Mouse (Mus musculus) heart, embryonic 13.5 days (tissue): ENCODE measurements around the gene Abcc3. TPM values are rescaled to one million over a fixed set of nuclear protein-coding genes. Genes with fewer than 3 reads are reported as not detected.
A peak's percentile ranks its signal among the peaks of the same experiment; 100 is the strongest.

Experiments used
- ATAC-seq: fragments of 200-750 bp; cut with Nextera tagmentation; 2 replicates; pipeline ENCODE4 v1.8.0; 2017; ENCODE audit warnings: moderate TSS enrichment; ENCODE audit not compliant: insufficient number of reproducible peaks, low FRiP score, low TSS enrichment; ENCODE audit errors: extremely low read depth
- H3K27ac ChIP-seq: fragments of 300-500 bp; sonication (generic); replicated peaks from 2 replicates; pipeline ENCODE4 v1.5.1; 2015; ENCODE audit warnings: moderate library complexity, mild to moderate bottlenecking, inconsistent platforms
- H3K27me3 ChIP-seq: fragments of 300-500 bp; sonication (generic); replicated peaks from 2 replicates; pipeline ENCODE4 v1.6.1; 2015; ENCODE audit warnings: mild to moderate bottlenecking, inconsistent platforms
- H3K36me3 ChIP-seq: fragments of 300-500 bp; sonication (generic); 2 replicates; pipeline ENCODE4 v1.6.1; 2015; ENCODE audit warnings: mild to moderate bottlenecking, inconsistent platforms
- H3K4me1 ChIP-seq: fragments of 300-500 bp; sonication (generic); 2 replicates; pipeline ENCODE4 v1.6.1; 2015; ENCODE audit warnings: inconsistent platforms
- H3K4me2 ChIP-seq: fragments of 300-500 bp; sonication (generic); 2 replicates; pipeline ENCODE4 v1.6.1; 2015; ENCODE audit warnings: inconsistent platforms, mild to moderate bottlenecking, moderate library complexity
- H3K4me3 ChIP-seq: fragments of 300-500 bp; sonication (generic); 2 replicates; pipeline ENCODE4 v1.5.1; 2015; ENCODE audit warnings: moderate library complexity, mild to moderate bottlenecking, inconsistent platforms
- H3K9ac ChIP-seq: fragments of 300-500 bp; sonication (generic); 2 replicates; pipeline ENCODE4 v1.6.1; 2015; ENCODE audit warnings: inconsistent platforms, mild to moderate bottlenecking, moderate library complexity
- H3K9me3 ChIP-seq: fragments of 300-500 bp; sonication (generic); 2 replicates; pipeline ENCODE4 v1.6.1; 2016; ENCODE audit warnings: inconsistent platforms
- WGBS: fragments of 180-500 bp; shearing (Covaris S2); methylation state at CpG from one replicate; pipeline ENCODE4 v1.1.7; 2015; ENCODE audit warnings: mixed read lengths; 5-methylcytosine and 5-hydroxymethylcytosine counted together
- polyA plus RNA-seq: library from polyadenylated mRNA; unstranded; fragments of >200 nt; fragmentation: Nextera tagmentation; extraction: Ambion mirVana; gene quantifications from 2 replicates; pipeline ENCODE4 v1.2.1, GENCODE M21; 2015

Abcc3 gene
- polyA plus RNA-seq, 1 experiment from 2014 or later: 1.6 TPM

DNA sequence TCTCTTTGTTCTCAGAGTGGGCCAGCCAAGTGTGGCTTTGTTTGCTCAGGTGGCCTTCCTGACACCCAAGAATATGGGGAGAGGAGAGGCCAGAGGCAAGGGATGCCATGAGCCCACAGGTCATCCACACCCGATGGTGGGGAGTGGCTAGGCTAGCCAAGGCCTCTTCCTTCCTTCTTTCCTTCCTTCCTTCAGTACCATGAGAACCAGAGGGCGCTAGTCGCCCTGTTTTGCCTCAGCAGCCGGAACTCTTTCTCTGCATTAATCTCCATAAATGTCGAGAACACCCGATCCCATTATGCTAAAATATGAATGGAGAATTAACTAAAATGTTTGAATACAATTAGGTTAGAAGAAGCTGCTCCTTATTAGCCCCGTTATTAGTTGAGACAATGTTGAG, 27.5 kb upstream of the Abcc3 start:
- peaks cover 24% of the 10 kb centered on the region; the same call in 1 of the 2 replicates for H3K4me1 ChIP-seq
- peaks cover 83% of the 10 kb centered on the region for H3K27me3 ChIP-seq
- no peak overlapping the region for H3K4me2 ChIP-seq
- no peak overlapping the region for H3K9ac ChIP-seq
- peaks cover 2% of the 10 kb centered on the region; the same call in 1 of the 2 replicates for H3K36me3 ChIP-seq
- no peak for ATAC-seq
- H3K9me3 ChIP-seq: no peaks in the 10 kb centered on the region
- H3K27ac ChIP-seq: no peak overlapping the region
- H3K4me3 ChIP-seq: no peak overlapping the region
- WGBS: 31% methylated on average over 7 of the region's 7 CpGs

DNA sequence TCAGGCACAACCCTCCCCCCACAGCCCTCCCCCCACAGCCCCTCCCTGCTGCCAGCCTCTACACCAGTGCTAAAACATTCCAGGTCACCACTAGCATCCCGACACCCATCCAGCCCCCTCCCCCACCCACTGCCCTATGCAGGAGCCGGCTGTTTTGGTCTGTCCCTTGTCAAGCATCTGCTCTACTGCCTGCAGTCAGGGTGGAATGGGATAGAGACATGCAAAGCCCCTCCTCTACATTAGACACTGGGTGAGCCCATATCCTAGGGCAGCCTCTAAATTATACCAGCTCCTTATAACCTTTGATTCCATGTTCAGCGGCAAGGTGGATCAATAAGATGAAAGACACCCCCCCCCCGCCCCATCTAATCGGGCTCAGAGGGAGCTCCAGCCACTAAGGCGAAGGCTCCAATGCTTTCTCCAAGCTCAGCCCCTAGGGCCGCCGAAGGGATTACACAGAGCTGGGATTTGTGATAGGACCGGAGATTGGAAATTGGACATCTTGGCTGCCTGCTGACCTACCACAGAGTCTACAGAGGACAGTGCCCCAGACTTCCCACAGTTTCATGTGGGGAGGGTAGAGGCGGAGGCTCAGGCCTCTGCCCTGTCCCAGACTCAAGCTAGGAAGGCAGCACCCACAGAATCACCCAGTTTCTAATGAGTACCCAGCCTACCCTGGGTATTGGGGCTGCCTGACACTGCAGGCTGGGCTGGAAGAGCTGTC, 26.4 kb upstream of the Abcc3 start:
- peaks cover 34% of the 10 kb centered on the region for H3K4me1 ChIP-seq
- H3K36me3 ChIP-seq: no peaks in the 10 kb centered on the region
- no peak overlapping the region for H3K4me2 ChIP-seq
- H3K27ac ChIP-seq: no peak overlapping the region
- H3K4me3 ChIP-seq: no peak overlapping the region
- WGBS: 49% methylated on average over 10 of the region's 10 CpGs
- no peak for ATAC-seq
- H3K27me3 ChIP-seq: peaks cover 87% of the 10 kb centered on the region
- no peaks in the 10 kb centered on the region for H3K9me3 ChIP-seq
- no peak overlapping the region for H3K9ac ChIP-seq

DNA sequence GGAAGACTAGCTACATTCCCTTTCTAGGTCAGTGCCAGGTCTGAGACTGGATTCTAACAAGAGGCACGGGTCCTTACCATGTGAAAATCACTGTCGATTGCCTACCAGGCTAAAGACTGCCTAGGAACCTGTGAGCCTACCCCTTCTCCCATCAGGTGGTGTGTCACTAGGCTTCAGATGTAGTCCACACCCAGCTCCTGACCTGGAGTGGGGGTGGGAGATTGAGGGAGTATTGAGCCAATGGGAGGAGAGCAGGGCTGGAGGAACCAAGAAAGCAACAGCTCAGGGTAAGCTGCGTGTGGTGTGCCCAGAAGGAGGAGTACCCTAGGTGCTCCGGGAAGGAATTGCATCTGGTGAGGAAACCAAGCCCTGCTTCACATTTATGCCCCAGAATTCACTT, 21.2 kb upstream of the Abcc3 start:
- H3K4me1 ChIP-seq: peaks cover 44% of the 10 kb centered on the region
- WGBS: 50% methylated on average over 4 of the region's 4 CpGs
- H3K9ac ChIP-seq: peak overlapping the region; percentile 4; the same call in 1 of the 2 replicates
- no peaks in the 10 kb centered on the region for H3K9me3 ChIP-seq
- H3K4me3 ChIP-seq: no peak overlapping the region
- no peak for ATAC-seq
- H3K36me3 ChIP-seq: peaks cover 5% of the 10 kb centered on the region; the same call in 1 of the 2 replicates
- peak overlapping the region; percentile 67; the same call in 1 of the 2 replicates for H3K27ac ChIP-seq
- no peak overlapping the region for H3K4me2 ChIP-seq
- peaks cover 87% of the 10 kb centered on the region for H3K27me3 ChIP-seq

DNA sequence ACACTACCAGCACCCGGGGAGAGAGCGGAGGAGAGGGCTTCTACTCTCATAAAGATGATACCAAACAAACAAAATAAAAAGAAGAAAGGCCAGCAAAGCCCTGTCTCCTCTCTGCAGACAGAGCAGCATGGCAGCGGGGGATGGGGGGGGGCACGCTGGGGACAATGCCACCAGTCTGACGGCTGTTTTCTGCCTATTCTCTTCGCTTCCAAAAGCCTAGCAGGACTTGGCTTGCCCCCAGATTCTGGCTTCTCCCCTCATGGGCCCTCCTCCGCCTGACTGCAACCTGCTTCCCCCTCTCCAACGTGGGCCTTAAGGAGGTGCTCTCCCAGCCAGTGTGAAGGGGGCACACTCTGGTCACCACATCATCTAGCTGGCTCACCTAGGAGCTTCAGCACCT, 20.7 kb upstream of the Abcc3 start:
- Histone ChIP-seq H3K36me3 (peaks cover 5% of the 10 kb centered on the region; the same call in 1 of the 2 replicates), H3K4me2 (peak overlapping the region; percentile 50), H3K4me1 (peaks cover 40% of the 10 kb centered on the region), H3K27me3 (peaks cover 85% of the 10 kb centered on the region), H3K9me3 (no peaks in the 10 kb centered on the region), H3K9ac (peak overlapping the region; percentile 4), H3K4me3 (no peak overlapping the region), H3K27ac (peak overlapping the region; percentile 67)
- 30% methylated on average over 8 of the region's 8 CpGs for WGBS
- ATAC-seq: no peak

DNA sequence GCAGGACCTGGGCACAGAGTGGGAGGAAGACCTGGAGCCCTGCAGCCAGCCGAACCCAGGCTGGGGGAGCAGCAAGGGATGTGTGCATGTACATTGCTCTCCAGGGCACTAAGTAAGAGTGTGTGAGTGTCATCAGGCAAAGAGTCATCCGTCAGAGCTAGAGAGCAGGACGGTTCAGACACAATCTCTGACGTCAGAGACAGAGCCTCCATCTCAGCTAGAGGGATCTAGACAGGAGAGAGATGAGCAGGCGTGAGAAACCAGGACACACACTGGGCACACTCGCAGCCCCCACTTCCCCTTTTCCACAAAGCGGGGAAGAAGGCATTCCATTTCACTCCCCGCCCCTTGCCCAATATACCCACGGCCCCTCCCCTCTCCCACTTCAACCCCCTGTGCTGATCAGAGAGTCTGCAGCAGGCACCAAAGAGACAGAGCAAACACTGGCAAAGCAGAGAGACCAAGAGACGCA, 20.2 kb upstream of the Abcc3 start:
- Histone ChIP-seq H3K4me1 (peaks cover 41% of the 10 kb centered on the region), H3K4me2 (peak overlapping the region; percentile 50), H3K27me3 (peaks cover 80% of the 10 kb centered on the region), H3K4me3 (no peak overlapping the region), H3K27ac (peak overlapping the region; percentile 67), H3K36me3 (peaks cover 5% of the 10 kb centered on the region; the same call in 1 of the 2 replicates), H3K9me3 (no peaks in the 10 kb centered on the region), H3K9ac (peak overlapping the region; percentile 56)
- WGBS: 11% methylated on average over 10 of the region's 10 CpGs
- ATAC-seq: no peak

DNA sequence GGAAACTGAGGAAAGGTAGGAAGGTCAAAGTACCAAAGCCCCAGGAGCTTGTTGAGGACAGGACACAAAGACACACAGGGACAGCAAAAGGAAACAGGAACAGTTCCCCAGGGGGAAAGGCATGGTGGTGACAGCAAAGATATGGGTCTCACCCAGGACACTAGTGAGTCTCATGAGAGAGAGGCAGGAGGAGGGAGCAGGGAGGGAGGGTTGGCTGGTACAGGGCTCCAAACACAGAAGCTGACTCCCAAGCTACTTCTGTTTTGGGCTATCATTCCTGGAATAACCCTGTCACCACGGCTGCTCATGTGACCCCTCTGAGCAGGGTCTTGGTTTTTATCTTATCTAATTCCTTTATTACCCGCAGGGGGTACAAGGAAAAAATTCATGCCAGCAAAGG, 19.8 kb upstream of the Abcc3 start:
- ATAC-seq: peak; percentile 33; the same call in 1 of the 2 replicates
- Histone ChIP-seq H3K36me3 (peaks cover 5% of the 10 kb centered on the region; the same call in 1 of the 2 replicates), H3K9me3 (no peaks in the 10 kb centered on the region), H3K27ac (peak overlapping the region; percentile 67), H3K9ac (peak overlapping the region; percentile 56), H3K4me2 (peak overlapping the region; percentile 50), H3K4me1 (peaks cover 45% of the 10 kb centered on the region), H3K4me3 (no peak overlapping the region), H3K27me3 (peaks cover 75% of the 10 kb centered on the region)
- WGBS: 13% methylated on average over 2 of the region's 2 CpGs

DNA sequence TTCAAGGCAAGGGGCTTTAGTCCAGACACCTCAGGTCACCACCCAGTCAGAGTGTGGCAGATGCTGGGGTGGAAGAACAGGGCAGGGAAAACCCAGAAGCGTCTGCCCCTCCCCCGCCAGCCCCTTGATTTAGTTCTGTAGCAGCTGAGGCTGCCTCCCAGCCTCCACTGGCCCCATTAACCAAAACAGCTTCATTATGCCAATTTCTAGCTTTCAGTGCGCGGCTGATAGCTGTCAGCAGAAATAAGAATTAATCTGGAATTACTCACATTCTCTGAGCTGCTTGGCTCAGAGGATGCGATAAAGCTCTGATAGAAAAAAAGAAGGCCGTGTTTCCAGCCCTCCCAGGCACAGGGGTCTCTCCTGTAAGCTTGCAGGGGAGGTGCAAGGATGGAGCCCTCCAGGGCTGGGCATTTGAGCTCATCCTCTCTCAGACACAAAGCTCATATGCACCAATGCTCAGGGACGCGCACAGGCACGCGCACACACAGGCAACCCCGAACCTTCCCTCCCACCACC, 15.1 kb upstream of the Abcc3 start:
- Histone ChIP-seq H3K27ac (no peak overlapping the region), H3K9ac (no peak overlapping the region), H3K9me3 (no peaks in the 10 kb centered on the region), H3K27me3 (peaks cover 60% of the 10 kb centered on the region), H3K4me3 (no peak overlapping the region), H3K4me2 (no peak overlapping the region), H3K4me1 (peaks cover 42% of the 10 kb centered on the region), H3K36me3 (peaks cover 5% of the 10 kb centered on the region; the same call in 1 of the 2 replicates)
- no peak for ATAC-seq
- WGBS: 49% methylated on average over 11 of the region's 11 CpGs

DNA sequence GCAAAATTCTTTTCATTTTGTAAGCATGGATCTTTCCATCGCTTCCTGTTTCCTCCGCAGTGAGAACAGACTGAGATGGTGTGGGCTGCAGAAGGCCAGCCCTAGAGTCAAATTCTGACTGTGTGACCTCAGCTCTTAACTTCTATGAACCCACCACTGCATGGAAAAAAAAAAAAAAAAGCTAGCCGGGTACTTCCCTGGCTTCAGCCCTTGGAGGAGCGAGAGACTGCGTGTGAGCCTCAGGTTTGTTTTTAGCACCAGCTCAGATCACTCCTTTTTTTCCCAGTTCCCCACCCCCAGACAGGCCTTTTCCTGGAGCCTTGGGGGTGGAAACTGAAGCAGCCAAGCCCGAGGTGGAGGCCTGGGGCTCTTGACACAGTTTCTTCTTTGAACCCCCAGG, 12.6 kb upstream of the Abcc3 start:
- Histone ChIP-seq H3K4me2 (no peak overlapping the region), H3K4me1 (peaks cover 30% of the 10 kb centered on the region), H3K9ac (no peak overlapping the region), H3K4me3 (no peak overlapping the region), H3K9me3 (no peaks in the 10 kb centered on the region), H3K27ac (no peak overlapping the region), H3K36me3 (peaks cover 5% of the 10 kb centered on the region; the same call in 1 of the 2 replicates), H3K27me3 (peaks cover 48% of the 10 kb centered on the region)
- ATAC-seq: no peak
- WGBS: 34% methylated on average over 6 of the region's 6 CpGs

DNA sequence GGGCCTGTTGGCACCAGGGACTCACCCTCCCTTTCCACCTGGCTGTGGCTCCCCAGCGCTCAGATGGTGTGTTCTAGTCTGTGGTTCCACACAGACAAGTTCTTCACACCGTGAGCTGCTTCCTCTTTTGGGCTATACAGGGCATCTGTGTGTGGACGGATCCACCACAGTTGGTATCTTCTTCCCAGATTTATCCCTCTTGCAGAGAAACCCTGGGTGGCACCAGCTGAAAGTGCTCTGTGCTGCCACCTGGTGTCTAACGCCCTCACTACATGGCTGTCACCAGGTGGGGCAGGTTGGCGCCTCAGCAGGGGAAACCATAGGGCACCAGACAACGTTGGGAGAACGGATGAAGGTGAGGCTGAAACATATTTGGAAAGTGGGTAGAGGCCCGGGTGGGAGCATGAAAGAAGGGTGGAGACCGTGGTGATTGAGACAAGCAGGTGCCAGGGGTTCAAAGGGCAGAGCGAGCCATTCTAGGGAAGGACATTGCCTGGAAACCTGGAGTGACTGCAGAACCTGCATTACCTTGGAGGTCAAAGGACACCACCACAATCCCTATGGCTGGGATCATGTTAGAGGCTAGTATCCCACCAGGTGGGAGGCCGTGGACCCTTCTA, 12.0 kb upstream of the Abcc3 start:
- no peak overlapping the region for H3K9ac ChIP-seq
- no peak overlapping the region for H3K4me3 ChIP-seq
- no peaks in the 10 kb centered on the region for H3K9me3 ChIP-seq
- H3K36me3 ChIP-seq: peaks cover 5% of the 10 kb centered on the region; the same call in 1 of the 2 replicates
- no peak for ATAC-seq
- no peak overlapping the region for H3K4me2 ChIP-seq
- H3K4me1 ChIP-seq: peaks cover 30% of the 10 kb centered on the region
- peaks cover 46% of the 10 kb centered on the region for H3K27me3 ChIP-seq
- 23% methylated on average over 11 of the region's 11 CpGs for WGBS
- H3K27ac ChIP-seq: no peak overlapping the region

DNA sequence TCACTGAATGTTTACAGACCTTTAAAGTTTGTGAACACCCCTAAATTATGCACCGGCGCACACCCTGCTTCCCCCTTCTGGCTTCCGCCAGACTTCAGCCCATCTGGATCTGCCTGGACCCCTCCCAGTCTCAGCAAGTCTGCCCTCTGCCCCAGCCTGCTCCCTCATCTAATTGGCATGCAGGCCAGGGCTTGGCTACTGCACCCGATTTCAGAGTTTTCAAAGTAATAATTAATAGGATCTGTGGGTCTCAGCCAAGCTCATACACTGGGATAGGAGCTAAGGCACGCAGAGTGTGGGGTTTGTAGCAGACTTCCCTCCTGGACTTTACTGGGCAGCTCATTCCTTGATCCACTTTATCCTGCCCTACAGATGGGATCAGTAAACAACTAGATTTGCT, 11.4 kb upstream of the Abcc3 start:
- no peaks in the 10 kb centered on the region for H3K9me3 ChIP-seq
- 71% methylated on average over 5 of the region's 5 CpGs for whole genome bisulfite sequencing
- H3K4me1 ChIP-seq: peaks cover 30% of the 10 kb centered on the region
- peaks cover 44% of the 10 kb centered on the region for H3K27me3 ChIP-seq
- no peak overlapping the region for H3K9ac ChIP-seq
- H3K4me3 ChIP-seq: no peak overlapping the region
- no peak for ATAC-seq
- no peak overlapping the region for H3K4me2 ChIP-seq
- peaks cover under 1% of the 10 kb centered on the region; the same call in 1 of the 2 replicates for H3K36me3 ChIP-seq
- no peak overlapping the region for H3K27ac ChIP-seq

DNA sequence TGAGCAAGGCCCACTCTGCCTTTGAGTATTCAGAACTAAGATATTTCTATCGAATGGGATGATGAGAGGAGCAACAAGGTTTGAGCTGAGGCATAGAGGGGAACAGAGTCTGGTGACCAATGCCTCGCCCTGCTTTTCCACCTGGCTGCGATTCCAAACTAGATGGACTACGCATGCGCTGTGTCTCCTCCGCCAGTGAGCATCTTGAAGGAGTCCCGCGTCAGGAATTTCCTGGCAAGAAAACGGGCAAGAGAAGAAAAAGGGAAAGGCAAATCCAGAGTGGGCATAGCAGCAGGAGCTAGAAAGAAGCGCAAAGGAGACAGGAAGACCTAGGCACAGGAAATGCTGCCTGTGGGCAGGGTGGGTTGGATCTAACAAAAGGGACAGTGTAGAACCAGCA, 11.0 kb upstream of the Abcc3 start:
- H3K36me3 ChIP-seq: no peaks in the 10 kb centered on the region
- no peak overlapping the region for H3K4me2 ChIP-seq
- H3K4me3 ChIP-seq: no peak overlapping the region
- H3K4me1 ChIP-seq: peaks cover 30% of the 10 kb centered on the region
- no peak overlapping the region for H3K9ac ChIP-seq
- ATAC-seq: no peak
- 76% methylated on average over 10 of the region's 10 CpGs for WGBS
- H3K27ac ChIP-seq: no peak overlapping the region
- H3K9me3 ChIP-seq: no peaks in the 10 kb centered on the region
- H3K27me3 ChIP-seq: peaks cover 42% of the 10 kb centered on the region
